Mouse (Mus musculus) liver, embryonic 11.5 days (tissue): ENCODE measurements around the gene Reln. TPM values are rescaled to one million over a fixed set of nuclear protein-coding genes. Genes with fewer than 3 reads are reported as not detected.

Experiments used
- ATAC-seq: fragments of 200-750 bp; cut with Nextera tagmentation; replicated peaks from 2 replicates; pipeline ENCODE4 v1.8.0; 2017; ENCODE audit warnings: moderate number of reproducible peaks, mild to moderate bottlenecking, moderate TSS enrichment, moderate library complexity; ENCODE audit not compliant: low FRiP score
- DNase-seq: peaks from one replicate; pipeline ENCODE4 v3.0.0-alpha.2; 2017; ENCODE audit warnings: low spot score
- H3K27ac ChIP-seq: fragments of 300-500 bp; sonication (generic); 2 replicates; pipeline ENCODE4 v1.5.1; 2014; ENCODE audit warnings: mild to moderate bottlenecking, low read depth, low read length, control low read depth
- H3K27me3 ChIP-seq: fragments of 300-500 bp; sonication (generic); replicated peaks from 2 replicates; pipeline ENCODE4 v1.6.1; 2014; ENCODE audit warnings: low read length, mixed read lengths; ENCODE audit not compliant: control insufficient read depth, insufficient read depth
- H3K36me3 ChIP-seq: fragments of 300-500 bp; sonication (generic); 2 replicates; pipeline ENCODE4 v1.6.1; 2014; ENCODE audit warnings: mild to moderate bottlenecking, low read length, moderate library complexity, mixed read lengths; ENCODE audit not compliant: control insufficient read depth, insufficient read depth
- H3K4me1 ChIP-seq: fragments of 300-500 bp; sonication (generic); replicated peaks from 2 replicates; pipeline ENCODE4 v1.6.1; 2014; ENCODE audit warnings: low read length, mixed read lengths; ENCODE audit not compliant: control insufficient read depth, insufficient read depth
- H3K4me2 ChIP-seq: fragments of 300-500 bp; sonication (generic); 2 replicates; pipeline ENCODE4 v1.6.1; 2014; ENCODE audit warnings: mild to moderate bottlenecking, control low read depth, moderate library complexity
- H3K4me3 ChIP-seq: fragments of 300-500 bp; sonication (generic); 2 replicates; pipeline ENCODE4 v1.5.1; 2014; ENCODE audit warnings: low read depth, low read length, control low read depth
- H3K9ac ChIP-seq: fragments of 300-500 bp; sonication (generic); 2 replicates; pipeline ENCODE4 v1.6.1; 2014; ENCODE audit warnings: low read depth, low read length, control low read depth
- H3K9me3 ChIP-seq: fragments of 300-500 bp; sonication (generic); 2 replicates; pipeline ENCODE4 v1.6.1; 2016; ENCODE audit warnings: low read length, inconsistent platforms, mixed read lengths; ENCODE audit not compliant: control insufficient read depth
- WGBS: fragments of 180-500 bp; shearing (Covaris S2); extraction: QIAGEN DNeasy Blood & Tissue Kit; methylation state at CpG from one replicate; pipeline ENCODE4 v1.1.7; 2014; 5-methylcytosine and 5-hydroxymethylcytosine counted together
- polyA plus RNA-seq: library from polyadenylated mRNA; unstranded; fragments of >200 nt; fragmentation: Nextera tagmentation; extraction: Ambion mirVana; gene quantifications from 2 replicates; pipeline ENCODE4 v1.2.1, GENCODE M21; 2014

The Reln gene
- polyA plus RNA-seq, 1 experiment from 2014 or later = 56.2 TPM

DNA sequence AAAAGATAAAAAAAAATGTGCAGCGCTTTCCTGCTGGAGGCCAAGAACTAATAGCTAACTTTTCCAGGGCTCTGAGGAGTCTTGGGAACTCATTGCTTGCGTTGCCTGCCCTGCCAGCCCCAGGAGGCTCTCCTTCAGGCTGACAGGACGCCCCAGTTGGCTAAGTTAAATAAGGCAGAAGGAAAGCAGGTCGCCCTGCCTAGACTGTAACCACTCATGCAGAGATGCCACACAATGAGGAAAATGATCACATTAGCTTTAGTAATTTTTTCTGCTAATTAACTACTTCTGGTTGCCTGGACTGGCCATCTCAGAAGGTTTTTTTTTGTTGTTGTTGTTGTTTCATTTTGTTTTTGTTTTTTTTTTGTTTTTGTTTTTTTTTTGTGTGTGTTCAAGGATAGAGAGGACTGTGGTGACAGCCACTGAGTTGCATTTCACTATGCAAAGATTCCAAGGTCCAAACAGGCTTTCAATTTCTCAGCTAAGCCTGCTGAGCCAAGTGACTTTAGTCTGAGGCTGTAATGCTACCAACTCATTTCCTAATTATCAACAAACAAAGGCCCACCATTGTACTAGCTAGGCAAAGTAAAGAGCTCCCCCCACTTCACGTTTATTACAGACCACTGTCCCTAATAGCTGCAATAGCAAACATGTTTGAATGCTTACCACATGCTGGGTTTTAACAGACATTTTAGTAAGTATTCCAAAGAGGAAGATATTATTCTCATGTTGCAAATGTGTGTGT is 371.1 kb downstream of the Reln start:
- WGBS = 64% methylated on average over 5 of the region's 5 CpGs
- ATAC-seq = no peak

DNA sequence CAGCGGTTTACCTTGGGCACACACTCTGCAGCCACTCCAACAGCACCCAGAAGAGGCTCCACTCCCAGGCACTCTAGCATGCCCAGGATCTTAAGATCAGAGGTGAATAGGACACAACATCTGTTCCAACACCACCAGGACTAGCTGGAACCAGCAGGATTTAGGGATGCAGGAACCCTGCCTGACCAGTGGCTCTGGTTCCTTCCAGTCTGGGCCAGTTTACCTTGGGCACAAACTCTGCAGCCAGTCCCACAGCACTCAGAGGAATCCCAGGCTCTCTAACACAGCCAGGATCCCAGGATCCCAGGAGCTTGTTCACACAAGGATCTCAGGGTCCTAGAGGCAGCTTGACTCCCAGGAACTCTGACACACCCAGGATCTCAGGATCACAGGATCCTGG is 382.7 kb downstream of the Reln start:
- no peak for DNase-seq
- 94% methylated on average over 1 of the region's 1 CpGs for WGBS
- no peak overlapping the region for H3K27ac ChIP-seq
- no peak overlapping the region for H3K9ac ChIP-seq
- no peaks in the 10 kb centered on the region for H3K36me3 ChIP-seq
- H3K4me1 ChIP-seq = no peaks in the 10 kb centered on the region
- H3K4me3 ChIP-seq = no peak overlapping the region
- H3K27me3 ChIP-seq = no peaks in the 10 kb centered on the region
- H3K9me3 ChIP-seq = no peaks in the 10 kb centered on the region
- H3K4me2 ChIP-seq = no peak overlapping the region
- no peak for ATAC-seq

More for the DNA sequence above, 371.1 kb downstream of the Reln start:
- Histone ChIP-seq H3K27me3 (no peaks in the 10 kb centered on the region), H3K9me3 (no peaks in the 10 kb centered on the region), H3K36me3 (no peaks in the 10 kb centered on the region), H3K4me2 (no peak overlapping the region), H3K9ac (no peak overlapping the region), H3K27ac (no peak overlapping the region), H3K4me3 (no peak overlapping the region), H3K4me1 (no peaks in the 10 kb centered on the region)
- no peak for DNase-seq

DNA sequence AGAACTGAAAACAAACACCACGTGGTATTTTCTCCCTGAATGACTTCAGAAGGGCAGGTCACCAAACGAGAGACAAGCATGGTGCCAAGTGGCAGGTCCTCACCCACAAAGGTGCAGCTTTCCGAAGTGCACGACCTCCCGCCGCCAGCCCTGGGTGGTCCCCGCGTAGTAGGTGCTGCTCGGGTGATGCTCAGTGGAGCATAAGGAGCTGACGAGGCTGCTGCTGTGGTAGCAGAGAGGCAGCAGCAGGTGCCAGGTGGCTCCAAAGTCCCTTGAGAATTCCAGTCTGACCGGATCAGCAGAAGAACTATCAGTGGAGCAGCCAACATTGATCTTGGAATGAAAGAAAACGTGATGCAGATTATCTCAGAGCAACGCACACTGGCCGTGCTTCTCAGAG is 384.4 kb downstream of the Reln start:
- Histone ChIP-seq H3K4me2 (no peak overlapping the region), H3K36me3 (no peaks in the 10 kb centered on the region), H3K27ac (no peak overlapping the region), H3K9ac (no peak overlapping the region), H3K9me3 (no peaks in the 10 kb centered on the region), H3K4me1 (no peaks in the 10 kb centered on the region), H3K27me3 (no peaks in the 10 kb centered on the region), H3K4me3 (no peak overlapping the region)
- WGBS = 85% methylated on average over 14 of the region's 14 CpGs
- ATAC-seq (no peak), DNase-seq (no peak)

DNA sequence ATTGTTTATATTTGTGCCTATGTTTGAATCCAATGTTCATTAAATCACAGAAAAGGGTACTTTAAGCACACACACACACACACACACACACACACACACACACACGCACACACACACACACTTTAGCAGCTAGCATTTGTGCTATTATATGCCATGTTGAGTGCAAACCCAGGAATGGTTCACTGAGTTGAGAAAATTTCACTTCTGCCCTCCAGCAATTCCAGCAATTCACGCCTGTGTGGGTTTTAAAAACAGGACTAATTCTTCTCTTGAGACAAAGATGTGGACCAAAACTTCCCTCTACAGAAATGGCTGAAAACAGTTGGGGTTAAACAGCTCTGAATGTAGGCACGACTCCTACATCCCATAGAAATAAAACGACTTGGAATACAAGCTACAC is 386.9 kb downstream of the Reln start:
- H3K9ac ChIP-seq = no peak overlapping the region
- 71% methylated on average over 4 of the region's 4 CpGs for WGBS
- DNase-seq (no peak), ATAC-seq (no peak)
- H3K9me3 ChIP-seq = no peaks in the 10 kb centered on the region
- H3K4me2 ChIP-seq = no peak overlapping the region
- H3K4me1 ChIP-seq = no peaks in the 10 kb centered on the region
- no peak overlapping the region for H3K4me3 ChIP-seq
- H3K36me3 ChIP-seq = no peaks in the 10 kb centered on the region
- no peak overlapping the region for H3K27ac ChIP-seq
- no peaks in the 10 kb centered on the region for H3K27me3 ChIP-seq

DNA sequence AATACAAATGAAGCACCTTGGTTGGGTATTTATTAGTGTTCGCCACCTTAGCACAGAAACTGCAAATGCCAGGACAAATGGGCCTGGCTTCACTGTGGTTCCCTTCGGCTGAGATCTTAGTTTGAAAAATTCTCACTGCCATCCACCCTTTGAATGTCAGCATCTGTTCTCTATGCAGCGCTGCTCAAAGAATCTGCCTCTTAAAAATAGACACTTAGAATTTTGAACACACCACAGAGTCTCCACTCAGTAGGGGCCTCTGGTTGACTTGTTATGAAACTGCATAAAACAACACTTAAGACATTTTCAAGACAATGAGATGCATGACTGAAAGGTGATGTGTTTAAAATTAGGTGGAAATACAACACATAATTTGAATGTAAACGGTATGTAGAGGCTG is 387.4 kb downstream of the Reln start:
- Histone ChIP-seq H3K4me2 (no peak overlapping the region), H3K9ac (no peak overlapping the region), H3K4me1 (no peaks in the 10 kb centered on the region), H3K27ac (no peak overlapping the region), H3K4me3 (no peak overlapping the region), H3K36me3 (no peaks in the 10 kb centered on the region), H3K27me3 (no peaks in the 10 kb centered on the region), H3K9me3 (no peaks in the 10 kb centered on the region)
- DNase-seq (no peak), ATAC-seq (no peak)
- WGBS = 82% methylated on average over 4 of the region's 4 CpGs

DNA sequence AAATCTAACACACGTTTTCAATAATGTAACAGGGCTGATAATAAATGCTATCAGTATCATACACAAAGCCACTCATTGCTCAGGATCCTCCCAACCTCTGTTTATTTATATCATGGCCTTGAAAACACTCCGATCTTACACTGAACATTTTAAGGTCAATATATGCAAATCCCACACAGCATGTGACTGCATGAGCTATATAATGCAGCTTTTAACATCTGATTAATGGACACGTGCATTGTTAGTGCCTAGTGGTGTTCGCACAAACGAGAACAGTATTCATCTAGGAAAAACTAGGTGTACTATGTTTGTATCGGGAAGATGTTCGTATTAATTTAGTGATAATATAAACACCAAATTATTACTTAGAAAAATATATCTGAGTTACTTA is 395.0 kb downstream of the Reln start:
- no peak for ATAC-seq
- no peaks in the 10 kb centered on the region for H3K27me3 ChIP-seq
- H3K27ac ChIP-seq = no peak overlapping the region
- no peaks in the 10 kb centered on the region for H3K9me3 ChIP-seq
- H3K4me2 ChIP-seq = no peak overlapping the region
- H3K9ac ChIP-seq = no peak overlapping the region
- no peak overlapping the region for H3K4me3 ChIP-seq
- no peaks in the 10 kb centered on the region; the same call in 1 of the 2 replicates for H3K36me3 ChIP-seq
- WGBS = 85% methylated on average over 7 of the region's 7 CpGs
- H3K4me1 ChIP-seq = no peaks in the 10 kb centered on the region
- DNase-seq = no peak

DNA sequence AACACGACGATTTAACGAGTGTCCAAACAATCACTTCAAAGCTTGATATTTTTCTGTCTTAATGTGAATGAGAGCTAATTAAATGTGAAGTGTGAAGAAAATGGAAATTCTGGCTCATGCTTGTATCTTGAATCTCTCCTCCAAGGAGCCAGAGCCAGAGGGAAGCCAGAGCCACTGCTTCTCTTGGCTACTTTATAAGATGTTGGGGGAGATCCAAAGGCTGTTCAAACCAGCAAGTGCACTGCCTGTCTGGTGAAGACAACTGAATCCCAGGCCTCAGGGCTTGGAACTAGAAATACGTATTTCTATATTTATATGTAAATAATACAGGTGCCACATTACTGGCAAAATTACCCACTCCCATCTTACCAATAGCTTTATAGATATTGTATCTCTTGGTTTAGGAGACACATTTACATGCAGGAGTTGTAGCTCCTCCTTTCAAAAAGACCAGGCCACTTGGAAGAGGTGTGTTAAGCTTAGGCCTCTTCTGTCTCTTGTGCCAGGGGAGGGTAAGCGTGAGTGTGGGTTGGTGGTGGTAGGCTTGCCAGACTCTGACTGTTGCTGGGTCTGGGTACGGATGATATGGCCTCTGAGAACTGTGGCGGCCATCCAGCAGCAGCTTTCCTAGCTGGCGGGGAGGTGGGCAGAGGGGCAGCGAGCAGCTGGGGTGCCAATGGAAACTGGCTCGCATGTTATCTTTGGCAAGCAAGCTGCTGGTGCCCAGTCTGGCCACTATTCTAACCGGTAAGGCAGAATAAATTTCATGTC is 395.6 kb downstream of the Reln start:
- no peak overlapping the region for H3K4me3 ChIP-seq
- DNase-seq (no peak), ATAC-seq (no peak)
- no peaks in the 10 kb centered on the region for H3K4me1 ChIP-seq
- H3K4me2 ChIP-seq = no peak overlapping the region
- no peaks in the 10 kb centered on the region for H3K27me3 ChIP-seq
- H3K27ac ChIP-seq = no peak overlapping the region
- no peaks in the 10 kb centered on the region; the same call in 1 of the 2 replicates for H3K36me3 ChIP-seq
- H3K9me3 ChIP-seq = no peaks in the 10 kb centered on the region
- 86% methylated on average over 11 of the region's 11 CpGs for WGBS
- H3K9ac ChIP-seq = no peak overlapping the region

DNA sequence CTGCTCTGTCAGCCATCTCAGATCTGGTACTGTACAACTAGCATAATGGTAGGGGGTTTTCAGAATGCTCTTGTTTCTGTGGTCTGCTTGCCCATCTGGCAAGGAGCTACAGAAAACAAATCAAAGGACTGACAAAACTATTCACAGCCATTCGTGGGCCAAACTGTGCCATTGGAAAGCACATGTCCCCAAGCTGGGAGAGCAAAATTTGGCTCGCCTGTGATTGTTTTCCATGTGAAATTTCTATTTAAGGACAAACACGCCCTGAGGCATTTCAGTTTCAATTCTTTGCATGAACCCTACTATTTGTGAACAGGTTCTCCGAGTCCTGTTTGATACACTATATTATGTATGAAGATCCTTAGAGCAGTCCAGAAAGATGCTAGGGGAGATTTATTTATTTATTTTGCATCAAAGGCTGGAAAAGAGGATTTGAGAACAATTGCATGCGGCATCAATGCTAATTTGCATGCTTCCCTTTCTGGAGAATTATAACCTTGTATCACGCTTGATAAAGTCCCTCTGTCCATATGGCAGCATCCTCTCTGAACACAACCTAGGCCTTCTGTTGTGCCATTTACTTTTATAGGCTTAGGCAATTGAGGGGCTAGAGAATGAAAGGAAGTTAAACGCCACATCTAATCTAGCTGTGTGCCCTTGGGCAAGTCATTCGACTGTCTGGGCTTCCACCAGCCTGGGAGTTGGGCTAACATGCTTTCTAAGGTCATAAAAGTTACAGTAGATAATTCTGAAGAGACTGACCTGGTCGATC is 396.7 kb downstream of the Reln start:
- H3K27me3 ChIP-seq = no peaks in the 10 kb centered on the region
- H3K4me2 ChIP-seq = no peak overlapping the region
- H3K9ac ChIP-seq = no peak overlapping the region
- H3K4me1 ChIP-seq = no peaks in the 10 kb centered on the region
- H3K4me3 ChIP-seq = no peak overlapping the region
- no peak overlapping the region for H3K27ac ChIP-seq
- ATAC-seq (no peak), DNase-seq (no peak)
- no peaks in the 10 kb centered on the region; the same call in 1 of the 2 replicates for H3K36me3 ChIP-seq
- H3K9me3 ChIP-seq = no peaks in the 10 kb centered on the region
- WGBS = 80% methylated on average over 9 of the region's 9 CpGs
